Mouse (Mus musculus) midbrain, postnatal 0 days (tissue): ENCODE data around the gene Sez6l. TPM values are rescaled to one million over a fixed set of nuclear protein-coding genes. Genes with fewer than 3 reads are reported as not detected.
A peak's percentile ranks its signal among the peaks of the same experiment; 100 is the strongest.

Source experiments
- ATAC-seq: fragments of 200-750 bp; cut with Nextera tagmentation; 2 replicates; pipeline ENCODE4 v1.8.0; 2017; ENCODE audit warnings: moderate number of reproducible peaks, mild to moderate bottlenecking, moderate TSS enrichment, moderate library complexity; ENCODE audit not compliant: low FRiP score
- DNase-seq: peaks from one replicate; pipeline ENCODE4 v3.0.0-alpha.2; 2015; ENCODE audit warnings: low spot score
- H3K27ac ChIP-seq: fragments of 300-500 bp; sonication (generic); 2 replicates; pipeline ENCODE4 v1.5.1; 2014; ENCODE audit warnings: low read depth, mild to moderate bottlenecking, low read length, mixed read lengths
- H3K27me3 ChIP-seq: fragments of 300-500 bp; sonication (generic); 2 replicates; pipeline ENCODE4 v1.6.1; 2014; ENCODE audit warnings: low read length, control low read depth, mixed read lengths; ENCODE audit not compliant: insufficient read depth
- H3K36me3 ChIP-seq: fragments of 300-500 bp; sonication (generic); 2 replicates; pipeline ENCODE4 v1.6.1; 2014; ENCODE audit warnings: low read length, control low read depth, mixed read lengths; ENCODE audit not compliant: insufficient read depth
- H3K4me1 ChIP-seq: fragments of 300-500 bp; sonication (generic); 2 replicates; pipeline ENCODE4 v1.6.1; 2014; ENCODE audit warnings: mild to moderate bottlenecking, control low read depth, antibody characterized with exemption, low read length, mixed read lengths; ENCODE audit not compliant: insufficient read depth
- H3K4me2 ChIP-seq: fragments of 300-500 bp; sonication (generic); 2 replicates; pipeline ENCODE4 v1.6.1; 2014; ENCODE audit warnings: low read depth, mild to moderate bottlenecking, low read length, mixed read lengths; ENCODE audit not compliant: poor library complexity, severe bottlenecking
- H3K4me3 ChIP-seq: fragments of 300-500 bp; sonication (generic); 2 replicates; pipeline ENCODE4 v1.5.1; 2014; ENCODE audit warnings: low read depth, mild to moderate bottlenecking, low read length, moderate library complexity
- H3K9ac ChIP-seq: fragments of 300-500 bp; sonication (generic); replicated peaks from 2 replicates; pipeline ENCODE4 v1.6.1; 2014; ENCODE audit warnings: mild to moderate bottlenecking, low read length, moderate library complexity, mixed read lengths; ENCODE audit not compliant: poor library complexity, severe bottlenecking
- H3K9me3 ChIP-seq: fragments of 300-500 bp; sonication (generic); 2 replicates; pipeline ENCODE4 v1.6.1; 2016; ENCODE audit warnings: low read length, control low read depth
- CTCF ChIP-seq: IDR thresholded peaks from 2 replicates; pipeline ENCODE4 v1.5.1; 2016; ENCODE audit warnings: antibody characterized with exemption, mild to moderate bottlenecking
- WGBS: fragments of 180-500 bp; shearing (Covaris S2); extraction: QIAGEN DNeasy Blood & Tissue Kit; methylation state at CpG from one replicate; pipeline ENCODE4 v1.1.7; 2014; 5-methylcytosine and 5-hydroxymethylcytosine counted together
- polyA plus RNA-seq: library from polyadenylated mRNA; unstranded; fragments of >200 nt; fragmentation: Nextera tagmentation; extraction: Ambion mirVana; gene quantifications from 2 replicates; pipeline ENCODE4 v1.2.1, GENCODE M21; 2015
- total RNA-seq: library from RNA; depleted of rRNA; stranded (reverse); fragments of >200 nt; gene quantifications from 2 replicates; pipeline ENCODE4 v1.2.3, GENCODE M21; 2014

Gene Sez6l
- total and polyA plus RNA-seq, 2 experiments from 2014 or later, result 65.7 to 101 TPM

- H3K9me3 ChIP-seq, result no peaks in the 10 kb centered on the region
- H3K27ac ChIP-seq, result no peak overlapping the region
- no peak overlapping the region for H3K9ac ChIP-seq
- no peak for ATAC-seq
- H3K36me3 ChIP-seq, result peaks cover 18% of the 10 kb centered on the region
- no peaks in the 10 kb centered on the region for H3K27me3 ChIP-seq
- H3K4me2 ChIP-seq, result peak overlapping the region; percentile 15; the same call in 1 of the 2 replicates
- DNase-seq, result no peak
- H3K4me1 ChIP-seq, result peaks cover 15% of the 10 kb centered on the region
- TF ChIP-seq CTCF, result no peak
- 63% methylated on average over 16 of the region's 16 CpGs for WGBS
- H3K4me3 ChIP-seq, result no peak overlapping the region
These were observed 186.0 kb downstream of the Sez6l start for GRCm38 (mm10) chr5:112391002-112391401.

- TF ChIP-seq CTCF, result no peak
- peak overlapping the region; percentile 26 for H3K4me2 ChIP-seq
- H3K27ac ChIP-seq, result 0 out of 2 replicates have a peak overlapping the region, but pooled peaks have one; percentile 26
- peaks cover 35% of the 10 kb centered on the region for H3K36me3 ChIP-seq
- no peak overlapping the region for H3K4me3 ChIP-seq
- no peaks in the 10 kb centered on the region for H3K27me3 ChIP-seq
- H3K9ac ChIP-seq, result no peak overlapping the region; the same call in 1 of the 2 replicates
- no peaks in the 10 kb centered on the region for H3K9me3 ChIP-seq
- DNase-seq (no peak), ATAC-seq (no peak)
- 65% methylated on average over 9 of the region's 9 CpGs for WGBS
- H3K4me1 ChIP-seq, result peaks cover 15% of the 10 kb centered on the region
These were observed 187.6 kb downstream of the Sez6l start for GRCm38 (mm10) chr5:112389352-112389751.

GRCm38 (mm10) chr5:112385973-112386372, 191.0 kb downstream of the Sez6l start:
- no peak for TF ChIP-seq CTCF
- Histone ChIP-seq H3K9me3 (no peaks in the 10 kb centered on the region), H3K4me1 (peaks cover 5% of the 10 kb centered on the region; the same call in 1 of the 2 replicates), H3K4me3 (no peak overlapping the region), H3K4me2 (no peak overlapping the region), H3K27ac (no peak overlapping the region), H3K9ac (no peak overlapping the region), H3K27me3 (no peaks in the 10 kb centered on the region), H3K36me3 (peaks cover 28% of the 10 kb centered on the region)
- DNase-seq (no peak), ATAC-seq (no peak)
- 92% methylated on average over 2 of the region's 2 CpGs for WGBS

- ATAC-seq, result no peak
- H3K27me3 ChIP-seq, result no peaks in the 10 kb centered on the region
- no peak overlapping the region for H3K4me2 ChIP-seq
- peaks cover 29% of the 10 kb centered on the region for H3K36me3 ChIP-seq
- H3K4me1 ChIP-seq, result peaks cover 5% of the 10 kb centered on the region; the same call in 1 of the 2 replicates
- no peak for DNase-seq
- H3K9ac ChIP-seq, result no peak overlapping the region
- TF ChIP-seq CTCF, result no peak
- H3K27ac ChIP-seq, result no peak overlapping the region
- no peak overlapping the region for H3K4me3 ChIP-seq
- WGBS, result 93% methylated on average over 13 of the region's 13 CpGs
- no peaks in the 10 kb centered on the region for H3K9me3 ChIP-seq
These were observed 192.0 kb downstream of the Sez6l start for GRCm38 (mm10) chr5:112384805-112385472.

GRCm38 (mm10) chr5:112382641-112383330, 194.2 kb downstream of the Sez6l start:
- Histone ChIP-seq H3K27ac (peak overlapping the region; percentile 68), H3K4me3 (no peak overlapping the region), H3K36me3 (peaks cover 42% of the 10 kb centered on the region), H3K27me3 (no peaks in the 10 kb centered on the region), H3K4me1 (no peaks in the 10 kb centered on the region; the same call in 1 of the 2 replicates), H3K9me3 (no peaks in the 10 kb centered on the region), H3K4me2 (no peak overlapping the region), H3K9ac (no peak overlapping the region; the same call in 1 of the 2 replicates)
- ATAC-seq (peak; percentile 35), DNase-seq (peak; percentile 70)
- TF ChIP-seq CTCF, result no peak
- 49% methylated on average over 17 of the region's 17 CpGs for WGBS

- Histone ChIP-seq H3K4me3 (no peak overlapping the region), H3K9ac (no peak overlapping the region), H3K27ac (peak overlapping the region; percentile 68), H3K9me3 (no peaks in the 10 kb centered on the region), H3K36me3 (peaks cover 45% of the 10 kb centered on the region), H3K27me3 (no peaks in the 10 kb centered on the region), H3K4me1 (no peaks in the 10 kb centered on the region; the same call in 1 of the 2 replicates), H3K4me2 (no peak overlapping the region)
- TF ChIP-seq CTCF, result peak; percentile 34; the same call in 1 of the 2 replicates
- WGBS, result 52% methylated on average over 9 of the region's 9 CpGs
- DNase-seq (peak; percentile 29), ATAC-seq (no peak)
These were observed 194.9 kb downstream of the Sez6l start for GRCm38 (mm10) chr5:112382042-112382441.
